Mouse (Mus musculus) cerebellum, adult 2 months (tissue): ENCODE measurements at regions not wholly inside any gene's neighbourhood (a gene's known extent, or its start where the extent isn't known, plus 50 kb on each side); places are given as distances from the start of the nearest gene placed in this dataset.

Experiments
- CTCF ChIP-seq: fragments of 200-500 bp; IDR thresholded peaks from 2 replicates; pipeline ENCODE4 v1.5.1; 2011; ENCODE audit warnings: low read depth, mild to moderate bottlenecking, control low read depth, low read length, moderate library complexity, borderline replicate concordance; ENCODE audit not compliant: insufficient read depth
- POLR2A ChIP-seq: fragments of 200-500 bp; IDR thresholded peaks from 2 replicates; pipeline ENCODE4 v1.6.1; 2011; ENCODE audit warnings: low read length, control low read depth, borderline replicate concordance; ENCODE audit not compliant: insufficient read depth

- TF ChIP-seq POLR2A (no peak), CTCF (no peak)
Measured at GRCm38 (mm10) chr2:103144420-103144819, 70.9 kb downstream of the Apip start.
